15 mouse cellular contexts compared by ENCODE assay signal in the genomic region with DNA sequence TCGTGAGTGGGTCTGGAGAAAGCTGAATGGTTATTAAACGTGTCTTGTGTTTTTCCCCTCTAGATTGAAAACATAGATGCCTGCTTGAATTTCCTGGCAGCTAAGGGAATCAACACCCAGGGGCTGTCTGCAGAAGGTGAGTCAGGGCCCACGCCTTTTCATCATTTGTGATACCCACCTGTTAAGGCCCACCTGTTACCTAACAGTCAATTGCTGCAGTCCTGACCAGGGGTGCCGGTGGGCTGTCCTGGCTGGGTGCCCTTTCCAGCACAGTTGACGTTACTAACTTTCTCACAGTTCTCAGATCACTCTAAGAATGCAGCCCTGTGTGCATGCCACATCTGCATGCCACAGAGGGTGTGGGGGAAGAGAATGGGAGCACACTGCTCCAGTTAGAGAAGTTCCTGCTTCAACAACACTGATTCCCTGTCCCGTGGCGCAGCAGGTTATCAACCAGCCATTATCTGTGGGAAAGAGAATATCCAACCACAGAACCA.
DNase-seq lines count a peak whose midpoint lies in the region; ATAC-seq and TF ChIP-seq lines count a peak whose summit lies in the region.
"Had no signal": no experiment of that assay in that cellular context is flagged by ENCODE, and none has a peak within 500 bp of the region (broad histone marks: within the 10 kb centered on the region; RNA-seq: fewer than 3 reads in every experiment).

No protein-coding gene starts in this region.

- H3K79me2 ChIP-seq in liver, adult 2 months (ENCODE audit: control insufficient read depth, insufficient read depth, low read length), result peaks cover 4% of the 10 kb centered on the region; the same call in 1 of the 2 replicates

- H3K9me3 ChIP-seq in liver, embryonic 13.5 days (replicated peaks), result no peaks in the 10 kb centered on the region
- no peaks in the 10 kb centered on the region for H3K9me3 ChIP-seq in forebrain, embryonic 13.5 days (replicated peaks)
- H3K9me3 ChIP-seq: forebrain, embryonic 10.5 days; hindbrain, embryonic 12.5 days; kidney, embryonic 15.5 days had no signal

- ATAC-seq in liver, embryonic 13.5 days (ENCODE audit: low read depth), result no peak
- no peak for ATAC-seq in forebrain, embryonic 13.5 days

- peak overlapping the region; percentile 54 for H3K9ac ChIP-seq in liver, adult 2 months (ENCODE audit: low read depth, low read length)
- H3K9ac ChIP-seq in liver, embryonic 13.5 days, result no peak overlapping the region
- H3K9ac ChIP-seq in forebrain, embryonic 13.5 days, result no peak overlapping the region
- H3K9ac ChIP-seq: embryonic facial prominence, embryonic 12.5 days; heart, embryonic 13.5 days; hindbrain, embryonic 12.5 days; kidney, embryonic 15.5 days had no signal

- WGBS in liver, adult 2 months, result 17% methylated on average over 7 of the region's 7 CpGs
- 45% methylated on average over 7 of the region's 7 CpGs for WGBS in liver, embryonic 13.5 days (ENCODE audit: insufficient replicate concordance)
- WGBS in olfactory bulb, adult 2 months, result 61% methylated on average over 7 of the region's 7 CpGs
- WGBS in forebrain, embryonic 13.5 days, result 80% methylated on average over 7 of the region's 7 CpGs

- no peak for TF ChIP-seq POLR2A in liver, adult 2 months (IDR thresholded peaks at IDR 0.05; ENCODE audit: extremely low read depth, insufficient read depth, low read length)
- no peak for TF ChIP-seq POLR2A in olfactory bulb, adult 2 months (IDR thresholded peaks at IDR 0.05; ENCODE audit: insufficient read depth, low read depth, low read length)

- peak overlapping the region; percentile 27 for H3K4me3 ChIP-seq in liver, adult 2 months (ENCODE audit: insufficient read depth, low read depth, low read length)
- no peak overlapping the region for H3K4me3 ChIP-seq in liver, embryonic 13.5 days (replicated peaks)
- H3K4me3 ChIP-seq in olfactory bulb, adult 2 months (ENCODE audit: insufficient read depth, low read depth, low read length), result no peak overlapping the region
- H3K4me3 ChIP-seq in forebrain, embryonic 13.5 days, result no peak overlapping the region
- H3K4me3 ChIP-seq: embryonic facial prominence, embryonic 12.5 days; forebrain, embryonic 10.5 days; heart, embryonic 13.5 days; hindbrain, embryonic 12.5 days; kidney, embryonic 15.5 days had no signal

- H3K4me1 ChIP-seq in liver, adult 2 months (ENCODE audit: control insufficient read depth, insufficient read depth, low read length), result peaks cover 25% of the 10 kb centered on the region
- peaks cover 13% of the 10 kb centered on the region for H3K4me1 ChIP-seq in liver, embryonic 13.5 days (replicated peaks)
- peaks cover 33% of the 10 kb centered on the region for H3K4me1 ChIP-seq in olfactory bulb, adult 2 months (ENCODE audit: control insufficient read depth, insufficient read depth, low read length)
- peaks cover 12% of the 10 kb centered on the region for H3K4me1 ChIP-seq in forebrain, embryonic 13.5 days

- peak overlapping the region; percentile 77 for H3K27ac ChIP-seq in liver, adult 2 months (replicated peaks; ENCODE audit: insufficient read depth, low read depth, low read length)
- H3K27ac ChIP-seq in liver, embryonic 13.5 days, result peak overlapping the region; percentile 72
- H3K27ac ChIP-seq in olfactory bulb, adult 2 months (ENCODE audit: insufficient read depth, low read depth, low read length), result 0 out of 2 replicates have a peak overlapping the region, but pooled peaks have one; percentile 3
- H3K27ac ChIP-seq in forebrain, embryonic 13.5 days, result no peak overlapping the region
- H3K27ac ChIP-seq: embryonic facial prominence, embryonic 12.5 days; forebrain, embryonic 10.5 days; heart, embryonic 13.5 days; hindbrain, embryonic 12.5 days; kidney, embryonic 15.5 days had no signal

- H3K4me2 ChIP-seq in liver, embryonic 13.5 days, result peak overlapping the region; percentile 33
- no peak overlapping the region for H3K4me2 ChIP-seq in forebrain, embryonic 13.5 days
- H3K4me2 ChIP-seq: embryonic facial prominence, embryonic 12.5 days; heart, embryonic 13.5 days; hindbrain, embryonic 12.5 days; kidney, embryonic 15.5 days had no signal

- no peaks in the 10 kb centered on the region for H3K27me3 ChIP-seq in liver, adult 2 months (ENCODE audit: control insufficient read depth, insufficient read depth, low read length)
- H3K27me3 ChIP-seq in liver, embryonic 13.5 days, result no peaks in the 10 kb centered on the region
- H3K27me3 ChIP-seq in forebrain, embryonic 13.5 days, result no peaks in the 10 kb centered on the region
- H3K27me3 ChIP-seq: embryonic facial prominence, embryonic 12.5 days; heart, embryonic 13.5 days; hindbrain, embryonic 12.5 days; kidney, embryonic 15.5 days had no signal

- TF ChIP-seq CTCF in liver, adult 2 months (IDR thresholded peaks at IDR 0.05; ENCODE audit: low read depth, low read length), result no peak
- TF ChIP-seq CTCF in olfactory bulb, adult 2 months (IDR thresholded peaks at IDR 0.05; ENCODE audit: insufficient read depth, low read depth, low read length), result no peak

- peak; percentile 11 for DNase-seq in gastrocnemius, adult 18-20 months (ENCODE audit: low spot score)
- no peak for DNase-seq in gastrocnemius, adult 8-10 months (ENCODE audit: low spot score in 2 of 2)
- peak; percentile 60 for DNase-seq in liver, adult 2 months (ENCODE audit: extremely low read depth, low read depth, low spot score)
- no peak for DNase-seq in liver
- DNase-seq in liver, embryonic 13.5 days, result no peak
- no peak for DNase-seq in thymus, adult 18-20 months
- DNase-seq: cerebellum, adult 8-10 months; layer of hippocampus, postnatal 36 days had no signal

- no peaks in the 10 kb centered on the region for H3K36me3 ChIP-seq in liver, adult 2 months (ENCODE audit: control insufficient read depth, insufficient read depth, low read length)
- H3K36me3 ChIP-seq in liver, embryonic 13.5 days, result no peaks in the 10 kb centered on the region
- H3K36me3 ChIP-seq in forebrain, embryonic 13.5 days (ENCODE audit: poor library complexity, severe bottlenecking), result no peaks in the 10 kb centered on the region
- H3K36me3 ChIP-seq: embryonic facial prominence, embryonic 12.5 days; forebrain, embryonic 10.5 days; heart, embryonic 13.5 days; hindbrain, embryonic 12.5 days; kidney, embryonic 15.5 days had no signal

Comparison
In these comparisons a context has a peak if more than half of its experiments do, and no peak if none do; other contexts are left out.
1. DNase-seq: peak in gastrocnemius, adult 18-20 months (single experiment) and liver, adult 2 months (single experiment); none in gastrocnemius, adult 8-10 months (0 of 2), liver (single experiment), liver, embryonic 13.5 days (single experiment) and thymus, adult 18-20 months (0 of 2).